Mouse (Mus musculus) embryonic facial prominence, embryonic 10.5 days (tissue): ENCODE measurements at regions not wholly inside any gene's neighbourhood (a gene's known extent, or its start where the extent isn't known, plus 50 kb on each side); places are given as distances from the start of the nearest gene placed in this dataset.

Experiments
- DNase-seq: peaks from one replicate; pipeline ENCODE4 v3.0.0-alpha.2; 2017; ENCODE audit warnings: low spot score
- H3K27ac ChIP-seq: fragments of 300-500 bp; sonication (generic); replicated peaks from 2 replicates; pipeline ENCODE4 v1.5.1; 2016; ENCODE audit warnings: mild to moderate bottlenecking
- H3K27me3 ChIP-seq: fragments of 300-500 bp; sonication (generic); replicated peaks from 2 replicates; pipeline ENCODE4 v1.6.1; 2016; ENCODE audit warnings: low read depth, mild to moderate bottlenecking; ENCODE audit not compliant: poor library complexity, severe bottlenecking
- H3K36me3 ChIP-seq: fragments of 300-500 bp; sonication (generic); replicated peaks from 2 replicates; pipeline ENCODE4 v1.6.1; 2016; ENCODE audit warnings: mild to moderate bottlenecking, moderate library complexity
- H3K4me1 ChIP-seq: fragments of 300-500 bp; sonication (generic); 2 replicates; pipeline ENCODE4 v1.6.1; 2016
- H3K4me3 ChIP-seq: fragments of 300-500 bp; sonication (generic); 2 replicates; pipeline ENCODE4 v1.5.1; 2016; ENCODE audit warnings: mild to moderate bottlenecking, moderate library complexity
- H3K9me3 ChIP-seq: fragments of 300-500 bp; sonication (generic); 2 replicates; pipeline ENCODE4 v1.6.1; 2016; ENCODE audit warnings: mild to moderate bottlenecking
- WGBS: fragments of 180-500 bp; shearing (Covaris S2); methylation state at CpG from one replicate; pipeline ENCODE4 v1.1.7; 2016; 5-methylcytosine and 5-hydroxymethylcytosine counted together

GRCm38 (mm10) chr15:97163971-97164370 is 82.9 kb upstream of the Pced1b start:
- DNase-seq: no peak
- H3K27ac ChIP-seq: no peak overlapping the region
- no peak overlapping the region for H3K4me3 ChIP-seq
- no peaks in the 10 kb centered on the region for H3K9me3 ChIP-seq
- H3K36me3 ChIP-seq: no peaks in the 10 kb centered on the region
- no peaks in the 10 kb centered on the region for H3K4me1 ChIP-seq
- H3K27me3 ChIP-seq: no peaks in the 10 kb centered on the region
- 93% methylated on average over 6 of the region's 6 CpGs for WGBS

- 92% methylated on average over 8 of the region's 8 CpGs for WGBS
- no peaks in the 10 kb centered on the region for H3K36me3 ChIP-seq
- H3K27me3 ChIP-seq: no peaks in the 10 kb centered on the region
- no peak overlapping the region for H3K4me3 ChIP-seq
- H3K27ac ChIP-seq: no peak overlapping the region
- DNase-seq: no peak
- no peaks in the 10 kb centered on the region for H3K9me3 ChIP-seq
- H3K4me1 ChIP-seq: no peaks in the 10 kb centered on the region
These were observed 83.8 kb upstream of the Pced1b start for GRCm38 (mm10) chr15:97163090-97163489.

- 90% methylated on average over 8 of the region's 8 CpGs for WGBS
- H3K27me3 ChIP-seq: no peaks in the 10 kb centered on the region
- no peak for DNase-seq
- no peaks in the 10 kb centered on the region for H3K9me3 ChIP-seq
- no peaks in the 10 kb centered on the region for H3K4me1 ChIP-seq
- H3K4me3 ChIP-seq: no peak overlapping the region
- H3K36me3 ChIP-seq: no peaks in the 10 kb centered on the region
- H3K27ac ChIP-seq: no peak overlapping the region
These were observed 84.6 kb upstream of the Pced1b start for GRCm38 (mm10) chr15:97162305-97162704.

DNA sequence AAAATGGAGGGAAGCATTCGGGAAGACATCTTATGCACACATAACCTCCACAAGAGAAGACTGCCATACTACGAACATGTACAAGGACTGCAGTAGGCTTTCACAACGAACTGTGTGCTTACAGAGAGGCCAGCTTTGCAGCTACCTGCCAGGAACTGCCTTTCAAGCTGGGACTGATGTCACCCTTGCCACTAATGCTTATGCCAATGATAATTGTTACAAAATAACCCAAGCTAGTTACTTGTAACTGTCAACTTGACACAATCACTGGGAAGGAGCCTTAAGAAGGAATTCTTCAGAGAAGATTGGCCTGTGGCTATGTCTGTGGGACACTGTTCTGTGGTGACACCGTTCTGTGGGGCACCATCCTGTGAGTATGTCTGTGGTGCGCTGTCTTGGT is 85.4 kb upstream of the Pced1b start:
- no peaks in the 10 kb centered on the region for H3K4me1 ChIP-seq
- no peak overlapping the region for H3K4me3 ChIP-seq
- H3K9me3 ChIP-seq: no peaks in the 10 kb centered on the region
- H3K27ac ChIP-seq: no peak overlapping the region
- H3K27me3 ChIP-seq: no peaks in the 10 kb centered on the region
- no peaks in the 10 kb centered on the region for H3K36me3 ChIP-seq
- no peak for DNase-seq
- 90% methylated on average over 5 of the region's 5 CpGs for WGBS

GRCm38 (mm10) chr15:97152354-97152753 is 94.6 kb upstream of the Pced1b start:
- Histone ChIP-seq H3K4me1 (peaks cover 5% of the 10 kb centered on the region), H3K27me3 (no peaks in the 10 kb centered on the region), H3K36me3 (no peaks in the 10 kb centered on the region), H3K4me3 (no peak overlapping the region), H3K27ac (0 out of 2 replicates have a peak overlapping the region, but pooled peaks have one; percentile 6), H3K9me3 (no peaks in the 10 kb centered on the region)
- 71% methylated on average over 8 of the region's 8 CpGs for WGBS
- DNase-seq: no peak

- Histone ChIP-seq H3K4me3 (no peak overlapping the region), H3K27me3 (no peaks in the 10 kb centered on the region), H3K9me3 (no peaks in the 10 kb centered on the region), H3K27ac (no peak overlapping the region), H3K4me1 (peaks cover 5% of the 10 kb centered on the region), H3K36me3 (no peaks in the 10 kb centered on the region)
- DNase-seq: no peak
- 87% methylated on average over 12 of the region's 12 CpGs for WGBS
These were observed 95.1 kb upstream of the Pced1b start for GRCm38 (mm10) chr15:97151793-97152192.

GRCm38 (mm10) chr15:97150983-97151735 is 95.4 kb upstream of the Slc38a4 start:
- no peak for DNase-seq
- Histone ChIP-seq H3K4me1 (peaks cover 5% of the 10 kb centered on the region), H3K4me3 (no peak overlapping the region), H3K36me3 (no peaks in the 10 kb centered on the region), H3K27me3 (no peaks in the 10 kb centered on the region), H3K27ac (no peak overlapping the region), H3K9me3 (no peaks in the 10 kb centered on the region)
- 90% methylated on average over 10 of the region's 10 CpGs for WGBS

- no peak overlapping the region for H3K27ac ChIP-seq
- no peaks in the 10 kb centered on the region for H3K27me3 ChIP-seq
- H3K9me3 ChIP-seq: 0 out of 2 replicates have a peak, but pooled peaks cover 8% of the 10 kb centered on the region
- H3K4me1 ChIP-seq: no peaks in the 10 kb centered on the region
- no peak for DNase-seq
- WGBS: 82% methylated on average over 2 of the region's 2 CpGs
- H3K36me3 ChIP-seq: no peaks in the 10 kb centered on the region
- H3K4me3 ChIP-seq: no peak overlapping the region
These were observed 86.2 kb upstream of the Slc38a4 start for GRCm38 (mm10) chr15:97141958-97142357.

DNA sequence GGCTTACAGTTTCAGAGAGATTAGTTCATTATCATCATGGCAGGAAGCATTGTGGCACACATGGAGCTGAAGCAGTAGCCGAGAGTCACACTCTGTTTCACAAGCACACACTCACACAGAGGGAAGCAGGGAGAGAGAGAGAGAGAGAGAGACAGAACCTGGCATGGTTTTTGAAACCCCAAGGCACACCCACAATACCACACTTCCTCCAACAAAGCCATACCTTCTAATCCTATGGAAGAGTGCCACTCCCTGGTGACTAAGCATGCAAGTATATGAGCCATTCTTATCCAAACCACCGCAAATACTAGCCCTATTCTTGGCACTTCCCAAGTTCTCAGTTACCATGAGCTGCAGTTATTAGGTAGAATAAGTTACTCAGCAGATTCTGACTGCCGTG is 82.5 kb upstream of the Slc38a4 start:
- H3K9me3 ChIP-seq: 0 out of 2 replicates have a peak, but pooled peaks cover 8% of the 10 kb centered on the region
- no peaks in the 10 kb centered on the region for H3K36me3 ChIP-seq
- H3K4me3 ChIP-seq: no peak overlapping the region
- no peaks in the 10 kb centered on the region for H3K27me3 ChIP-seq
- WGBS: 79% methylated on average over 3 of the region's 3 CpGs
- DNase-seq: no peak
- no peaks in the 10 kb centered on the region for H3K4me1 ChIP-seq
- no peak overlapping the region for H3K27ac ChIP-seq

DNA sequence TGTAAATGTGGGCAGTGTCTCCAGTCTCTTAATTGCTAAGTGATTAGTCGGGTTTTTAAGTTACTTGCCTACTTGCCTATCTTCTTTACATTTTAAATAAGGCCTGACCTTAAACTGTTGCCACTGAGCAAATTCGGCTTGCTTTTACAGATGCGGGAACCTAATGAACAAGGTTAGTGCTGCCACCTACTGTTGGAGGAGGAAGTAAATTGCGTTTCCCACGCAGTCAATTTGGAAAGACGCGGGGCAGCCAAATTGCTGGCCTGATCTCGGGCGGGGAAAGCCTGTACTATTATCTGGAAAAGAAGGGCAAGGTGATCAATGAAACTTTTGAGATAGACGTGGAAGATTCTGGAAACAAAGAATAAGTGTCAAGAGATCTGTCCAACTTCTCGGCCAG is 79.5 kb upstream of the Slc38a4 start:
- H3K27ac ChIP-seq: no peak overlapping the region
- WGBS: 14% methylated on average over 11 of the region's 11 CpGs

GRCm38 (mm10) chr15:97127771-97128170 is 72.0 kb upstream of the Slc38a4 start:
- DNase-seq: no peak

More for the DNA sequence above, 79.5 kb upstream of the Slc38a4 start:
- Histone ChIP-seq H3K36me3 (no peaks in the 10 kb centered on the region), H3K4me1 (no peaks in the 10 kb centered on the region), H3K9me3 (0 out of 2 replicates have a peak, but pooled peaks cover 8% of the 10 kb centered on the region), H3K27me3 (no peaks in the 10 kb centered on the region), H3K4me3 (no peak overlapping the region)
- peak; percentile 55 for DNase-seq

GRCm38 (mm10) chr15:97125836-97126822 is 70.4 kb upstream of the Slc38a4 start:
- 84% methylated on average over 15 of the region's 15 CpGs for WGBS
- Histone ChIP-seq H3K4me1 (peaks cover 5% of the 10 kb centered on the region), H3K27ac (no peak overlapping the region), H3K4me3 (no peak overlapping the region), H3K9me3 (no peaks in the 10 kb centered on the region), H3K27me3 (no peaks in the 10 kb centered on the region), H3K36me3 (no peaks in the 10 kb centered on the region)
- DNase-seq: no peak

More at GRCm38 (mm10) chr15:97127771-97128170, 72.0 kb upstream of the Slc38a4 start:
- H3K4me1 ChIP-seq: no peaks in the 10 kb centered on the region
- no peaks in the 10 kb centered on the region for H3K27me3 ChIP-seq
- H3K4me3 ChIP-seq: no peak overlapping the region
- no peaks in the 10 kb centered on the region for H3K36me3 ChIP-seq
- WGBS: 94% methylated on average over 8 of the region's 8 CpGs
- no peaks in the 10 kb centered on the region for H3K9me3 ChIP-seq
- H3K27ac ChIP-seq: no peak overlapping the region
